Mouse (Mus musculus): Measurements from ENCODE around the gene Mkks. TPM values are rescaled to one million over a fixed set of nuclear protein-coding genes. Genes with fewer than 3 reads are reported as not detected.

The Mkks gene
- polyA plus RNA-seq, 1 experiment from 2014 or later: 26.2 TPM

- Histone ChIP-seq H3K36me3 (ENCODE audit: control insufficient read depth, insufficient read depth) (no peaks in the 10 kb centered on the region), H3K9me3 (ENCODE audit: control insufficient read depth) (no peaks in the 10 kb centered on the region), H3K27ac (ENCODE audit: low read depth, low read length) (no peak overlapping the region), H3K27me3 (replicated peaks; ENCODE audit: control insufficient read depth, insufficient read depth, low read length) (no peaks in the 10 kb centered on the region), H3K4me1 (replicated peaks; ENCODE audit: control insufficient read depth, insufficient read depth, low read length) (no peaks in the 10 kb centered on the region), H3K4me3 (ENCODE audit: low read depth, low read length) (no peak overlapping the region), H3K4me2 (replicated peaks; ENCODE audit: low read depth) (no peak overlapping the region), H3K9ac (ENCODE audit: low read depth, low read length) (no peak overlapping the region)
- no peak for TF ChIP-seq CTCF (IDR thresholded peaks at IDR 0.05; ENCODE audit: low read depth)
- no peak for ATAC-seq
- 68% methylated on average over 3 of the region's 3 CpGs for WGBS
Observed at GRCm38 (mm10) chr2:136850366-136850765, 40.8 kb downstream of the Mkks start.

GRCm38 (mm10) chr2:136837994-136838393 is 53.2 kb downstream of the Mkks start:
- WGBS: 10% methylated on average over 1 of the region's 1 CpGs
- no peak for TF ChIP-seq CTCF (IDR thresholded peaks at IDR 0.05; ENCODE audit: low read depth)
- ATAC-seq: no peak

GRCm38 (mm10) chr2:136835882-136836281 is 55.3 kb downstream of the Mkks start:
- H3K9ac ChIP-seq (ENCODE audit: low read depth, low read length): no peak overlapping the region
- H3K4me1 ChIP-seq (replicated peaks; ENCODE audit: control insufficient read depth, insufficient read depth, low read length): no peaks in the 10 kb centered on the region
- peak; percentile 55 for TF ChIP-seq CTCF (IDR thresholded peaks at IDR 0.05; ENCODE audit: low read depth)
- no peaks in the 10 kb centered on the region for H3K36me3 ChIP-seq (ENCODE audit: control insufficient read depth, insufficient read depth)
- no peak for ATAC-seq
- H3K27me3 ChIP-seq (replicated peaks; ENCODE audit: control insufficient read depth, insufficient read depth, low read length): no peaks in the 10 kb centered on the region
- 72% methylated on average over 3 of the region's 3 CpGs for whole genome bisulfite sequencing
- H3K9me3 ChIP-seq (ENCODE audit: control insufficient read depth): no peaks in the 10 kb centered on the region
- H3K4me2 ChIP-seq (replicated peaks; ENCODE audit: low read depth): no peak overlapping the region
- no peak overlapping the region for H3K27ac ChIP-seq (ENCODE audit: low read depth, low read length)
- H3K4me3 ChIP-seq (ENCODE audit: low read depth, low read length): no peak overlapping the region

More at GRCm38 (mm10) chr2:136837994-136838393, 53.2 kb downstream of the Mkks start:
- no peak overlapping the region for H3K4me3 ChIP-seq (ENCODE audit: low read depth, low read length)
- H3K4me2 ChIP-seq (replicated peaks; ENCODE audit: low read depth): no peak overlapping the region
- H3K9ac ChIP-seq (ENCODE audit: low read depth, low read length): no peak overlapping the region
- no peaks in the 10 kb centered on the region for H3K9me3 ChIP-seq (ENCODE audit: control insufficient read depth)
- no peaks in the 10 kb centered on the region for H3K4me1 ChIP-seq (replicated peaks; ENCODE audit: control insufficient read depth, insufficient read depth, low read length)
- H3K36me3 ChIP-seq (ENCODE audit: control insufficient read depth, insufficient read depth): no peaks in the 10 kb centered on the region
- no peak overlapping the region for H3K27ac ChIP-seq (ENCODE audit: low read depth, low read length)
- H3K27me3 ChIP-seq (replicated peaks; ENCODE audit: control insufficient read depth, insufficient read depth, low read length): no peaks in the 10 kb centered on the region

- 36% methylated on average over 1 of the region's 1 CpGs for WGBS
- no peak overlapping the region for H3K4me3 ChIP-seq (ENCODE audit: low read depth, low read length)
- no peak overlapping the region for H3K9ac ChIP-seq (ENCODE audit: low read depth, low read length)
- no peaks in the 10 kb centered on the region for H3K9me3 ChIP-seq (ENCODE audit: control insufficient read depth)
- no peak for TF ChIP-seq CTCF (IDR thresholded peaks at IDR 0.05; ENCODE audit: low read depth)
- H3K27me3 ChIP-seq (replicated peaks; ENCODE audit: control insufficient read depth, insufficient read depth, low read length): no peaks in the 10 kb centered on the region
- H3K36me3 ChIP-seq (ENCODE audit: control insufficient read depth, insufficient read depth): no peaks in the 10 kb centered on the region
- no peaks in the 10 kb centered on the region for H3K4me1 ChIP-seq (replicated peaks; ENCODE audit: control insufficient read depth, insufficient read depth, low read length)
- ATAC-seq: peak; percentile 88
- no peak overlapping the region for H3K27ac ChIP-seq (ENCODE audit: low read depth, low read length)
- no peak overlapping the region for H3K4me2 ChIP-seq (replicated peaks; ENCODE audit: low read depth)
Observed at GRCm38 (mm10) chr2:136834715-136835075, 56.5 kb downstream of the Mkks start.

DNA sequence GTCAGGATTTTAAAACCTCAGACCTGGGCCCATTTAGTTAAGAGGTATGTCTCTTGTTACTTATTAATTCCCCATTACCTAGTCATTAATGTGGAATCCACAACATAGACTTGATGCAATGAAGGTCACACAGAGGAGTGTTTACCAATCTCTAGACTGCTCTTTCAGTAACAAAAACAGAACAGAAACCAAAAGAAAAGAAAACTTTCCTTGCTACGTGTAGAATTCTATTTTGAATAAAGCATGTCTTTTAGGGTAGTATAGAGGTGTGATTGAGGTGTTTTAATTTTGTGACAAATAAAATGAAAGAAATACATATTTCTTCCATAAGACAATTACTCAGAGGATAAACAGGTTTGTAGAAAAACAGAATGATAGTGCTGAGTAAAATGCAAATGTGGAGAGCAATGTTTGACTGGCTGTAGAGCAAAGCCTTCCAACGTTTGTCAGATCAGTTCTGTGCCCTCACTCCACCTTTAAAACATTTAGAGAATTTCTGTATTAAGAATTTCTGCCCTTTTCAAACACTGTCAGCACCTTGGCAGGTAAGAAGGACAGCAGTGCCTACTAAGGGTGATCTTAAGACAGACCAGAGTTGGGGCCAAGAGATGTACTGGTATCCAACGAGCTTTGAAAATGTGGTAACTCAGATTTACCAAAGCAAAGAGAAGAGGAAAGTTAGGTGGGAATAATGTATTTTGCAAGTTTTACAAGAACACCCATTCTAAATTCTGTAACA is 57.0 kb downstream of the Mkks start:
- Histone ChIP-seq H3K9me3 (ENCODE audit: control insufficient read depth) (no peaks in the 10 kb centered on the region), H3K4me3 (ENCODE audit: low read depth, low read length) (no peak overlapping the region), H3K27ac (ENCODE audit: low read depth, low read length) (no peak overlapping the region), H3K27me3 (replicated peaks; ENCODE audit: control insufficient read depth, insufficient read depth, low read length) (no peaks in the 10 kb centered on the region), H3K4me2 (replicated peaks; ENCODE audit: low read depth) (no peak overlapping the region), H3K36me3 (ENCODE audit: control insufficient read depth, insufficient read depth) (no peaks in the 10 kb centered on the region), H3K4me1 (replicated peaks; ENCODE audit: control insufficient read depth, insufficient read depth, low read length) (no peaks in the 10 kb centered on the region), H3K9ac (ENCODE audit: low read depth, low read length) (no peak overlapping the region)
- no peak for ATAC-seq
- 58% methylated on average over 3 of the region's 3 CpGs for WGBS
- no peak for TF ChIP-seq CTCF (IDR thresholded peaks at IDR 0.05; ENCODE audit: low read depth)

DNA sequence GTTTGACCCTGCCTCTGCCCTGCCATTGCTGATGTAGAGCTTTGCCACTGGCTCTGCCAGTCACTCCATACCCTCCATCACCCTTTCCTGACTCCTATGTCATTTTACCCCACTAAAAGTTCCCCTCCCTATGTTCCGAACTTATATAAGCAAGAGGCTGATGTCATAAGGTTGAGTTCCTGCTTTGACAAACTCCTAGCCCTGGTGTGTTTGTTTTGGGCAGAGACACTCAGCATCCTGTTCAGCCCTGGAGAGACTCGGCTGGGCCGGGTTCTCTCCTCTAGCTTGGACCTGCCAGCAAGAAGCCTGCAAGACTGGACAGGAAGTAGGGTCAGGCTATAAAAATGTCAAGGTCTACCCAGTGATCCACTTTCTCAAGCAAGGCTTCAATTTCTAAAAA is 58.3 kb downstream of the Mkks start:
- Histone ChIP-seq H3K4me1 (replicated peaks; ENCODE audit: control insufficient read depth, insufficient read depth, low read length) (no peaks in the 10 kb centered on the region), H3K36me3 (ENCODE audit: control insufficient read depth, insufficient read depth) (no peaks in the 10 kb centered on the region), H3K27ac (ENCODE audit: low read depth, low read length) (no peak overlapping the region), H3K9ac (ENCODE audit: low read depth, low read length) (no peak overlapping the region), H3K4me2 (replicated peaks; ENCODE audit: low read depth) (no peak overlapping the region), H3K27me3 (replicated peaks; ENCODE audit: control insufficient read depth, insufficient read depth, low read length) (no peaks in the 10 kb centered on the region), H3K9me3 (ENCODE audit: control insufficient read depth) (no peaks in the 10 kb centered on the region), H3K4me3 (ENCODE audit: low read depth, low read length) (no peak overlapping the region)
- no peak for ATAC-seq
- TF ChIP-seq CTCF (IDR thresholded peaks at IDR 0.05; ENCODE audit: low read depth): no peak
- WGBS: 49% methylated on average over 3 of the region's 3 CpGs

Data from intestine, postnatal 0 days (tissue).